Mouse (Mus musculus) sigmoid colon, adult 10 weeks (tissue): ENCODE data around the gene Olfr67. TPM values are rescaled to one million over a fixed set of nuclear protein-coding genes. Genes with fewer than 3 reads are reported as not detected.

Source experiments
- polyA plus RNA-seq: library from polyadenylated mRNA; stranded (reverse); fragments of 350-450 nt; fragmentation: Illumina TruSeq; extraction: RNeasy Lipid Tissue Mini Kit (QIAGEN cat#74804); gene quantifications from one replicate; pipeline ENCODE4 v1.2.3, GENCODE M21; 2014; ENCODE audit warnings: low read depth, low replicate concordance

The Olfr67 gene
- not detected for polyA plus RNA-seq

DNA sequence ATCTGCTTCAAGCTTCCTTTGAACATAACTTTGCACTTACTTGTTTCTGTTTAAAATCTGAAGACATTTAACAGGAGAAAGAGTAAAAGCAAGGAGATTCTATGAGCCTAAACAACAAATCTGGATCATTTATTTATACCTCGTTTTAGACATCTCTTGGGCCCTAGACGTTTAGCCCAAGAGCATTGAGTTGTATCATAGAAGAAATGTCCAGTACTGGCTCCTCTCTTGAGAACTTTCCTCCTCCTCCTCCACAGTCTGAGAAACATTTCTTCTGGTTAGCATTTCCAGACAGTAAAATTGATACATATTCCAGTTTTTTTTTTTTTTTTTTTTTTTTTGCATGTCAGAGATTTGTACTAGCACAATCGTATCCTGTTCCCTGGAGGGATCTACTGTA, at the start of gene Olfr67:
Gene Olfr67, minus strand, starts transcription at position 101 of the 400 bp plus-strand sequence.

GRCm38 (mm10) chr7:103840268-103840667, 48.6 kb upstream of the Olfr67 start, which contains the start of gene Hbb-bh2:
Hbb-bh2 (minus strand) TSS chr7:103840520.

DNA sequence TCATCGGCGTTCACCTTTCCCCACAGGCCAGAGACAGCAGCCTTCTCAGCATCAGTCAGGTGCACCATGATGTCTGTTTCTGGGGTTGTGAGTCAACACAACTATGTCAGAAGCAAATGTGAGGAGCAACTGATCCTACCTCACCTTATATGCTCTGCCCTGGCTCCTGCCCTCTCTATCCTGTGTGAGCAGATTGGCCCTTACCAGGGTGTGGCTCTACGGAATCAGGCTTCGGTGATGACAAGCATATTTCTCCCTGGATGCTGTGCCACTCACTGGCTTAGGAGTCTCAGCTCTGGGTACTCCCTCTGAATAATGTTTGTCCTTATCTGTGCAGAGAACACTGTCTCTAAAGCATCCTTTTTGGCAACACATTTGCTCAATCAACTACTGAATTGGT, 36.2 kb upstream of the Olfr67 start, which contains the start of gene Hbb-bs:
Gene Hbb-bs, minus strand, starts transcription at position 289 of the 400 bp plus-strand sequence.

GRCm38 (mm10) chr7:103813766-103814165, 22.1 kb upstream of the Olfr67 start, which contains the start of gene Hbb-bt:
Hbb-bt (minus strand) TSS chr7:103813996.

DNA sequence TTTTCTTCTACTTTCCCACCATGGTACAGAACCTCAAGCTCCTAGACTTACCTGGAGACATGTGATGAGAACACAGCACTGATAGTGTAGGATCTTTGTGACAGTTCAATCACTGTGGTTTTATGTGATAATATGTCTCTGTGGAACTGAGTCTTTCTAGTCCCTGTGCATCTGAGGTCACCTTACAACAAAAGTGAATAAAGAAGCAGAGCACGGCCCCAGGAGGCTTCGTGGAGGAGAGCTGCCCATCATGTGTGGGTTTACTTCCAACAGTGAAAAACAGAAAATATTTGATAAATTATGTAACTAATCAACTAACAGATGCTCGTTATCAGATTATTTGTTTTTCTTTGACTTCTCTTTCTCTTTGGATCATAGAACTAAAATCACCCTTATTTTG, 12.0 kb downstream of the Olfr67 start, which contains the start of gene Olfr68:
Gene Olfr68, minus strand, starts transcription at position 101 of the 400 bp plus-strand sequence.

GRCm38 (mm10) chr7:103771494-103771893, 20.1 kb downstream of the Olfr67 start, which contains the start of gene Olfr69:
Olfr69 (minus strand) TSS chr7:103771594.

GRCm38 (mm10) chr7:103757233-103757632, 34.4 kb downstream of the Olfr67 start, which contains the start of gene Olfr630:
Olfr630 (minus strand) TSS chr7:103757333.

DNA sequence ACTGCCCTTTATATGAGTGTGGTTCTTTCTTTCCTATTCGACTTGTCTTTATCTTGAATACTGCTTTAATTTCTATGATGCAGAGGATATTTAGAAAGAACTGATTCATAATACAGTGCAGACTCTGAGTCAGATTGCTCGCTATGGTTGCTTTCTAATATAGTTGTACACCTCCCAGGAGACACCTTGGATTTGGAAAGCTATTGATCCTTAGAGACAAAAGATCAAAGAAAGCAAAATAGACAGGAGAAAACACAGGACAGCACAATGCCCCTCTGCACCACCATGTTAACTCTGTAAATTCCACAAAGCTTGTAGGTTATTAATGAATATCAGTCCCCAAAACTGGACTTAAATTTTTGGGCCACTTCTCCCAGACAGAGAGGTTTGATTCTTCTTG, 46.8 kb downstream of the Olfr67 start, which contains the start of gene Olfr629:
Gene Olfr629, minus strand, starts transcription at position 101 of the 400 bp plus-strand sequence.

Other genes with a start within 250 kb of the Olfr67 start
- not detected for gene Olfr612, start 249.1 kb downstream of the Olfr67 start, polyA plus RNA-seq
- gene Olfr613, start 243.7 kb downstream of the Olfr67 start, polyA plus RNA-seq: not detected
- not detected for gene Olfr615, start 235.7 kb downstream of the Olfr67 start, polyA plus RNA-seq
- gene Olfr616, start 222.7 kb downstream of the Olfr67 start, polyA plus RNA-seq: not detected
- not detected for gene Olfr617, start 218.8 kb downstream of the Olfr67 start, polyA plus RNA-seq
- not detected for gene Olfr618, start 201.7 kb downstream of the Olfr67 start, polyA plus RNA-seq
- gene Olfr619, start 191.2 kb downstream of the Olfr67 start, polyA plus RNA-seq: not detected
- not detected for gene Olfr620, start 179.3 kb downstream of the Olfr67 start, polyA plus RNA-seq
- not detected for gene Olfr622, start 149.1 kb downstream of the Olfr67 start, polyA plus RNA-seq
- gene Olfr623, start 128.1 kb downstream of the Olfr67 start, polyA plus RNA-seq: not detected
- gene Olfr624, start 120.6 kb downstream of the Olfr67 start, polyA plus RNA-seq: 0.38 TPM
- gene Olfr625-ps1, start 109.1 kb downstream of the Olfr67 start, polyA plus RNA-seq: not detected
- gene Olfr243, start 77.2 kb downstream of the Olfr67 start, polyA plus RNA-seq: not detected
- gene Olfr628, start 61.4 kb downstream of the Olfr67 start, polyA plus RNA-seq: not detected
- not detected for gene Olfr629, start 46.9 kb downstream of the Olfr67 start, polyA plus RNA-seq
- gene Olfr630, start 34.5 kb downstream of the Olfr67 start, polyA plus RNA-seq: not detected
- gene Olfr69, start 20.2 kb downstream of the Olfr67 start, polyA plus RNA-seq: not detected
- gene Olfr68, start 12.1 kb downstream of the Olfr67 start, polyA plus RNA-seq: not detected
- gene Hbb-bt, start 22.2 kb upstream of the Olfr67 start, polyA plus RNA-seq: 7.9 TPM
- 125 TPM for gene Hbb-bs, start 36.3 kb upstream of the Olfr67 start, polyA plus RNA-seq
- gene Hbb-bh2, start 48.7 kb upstream of the Olfr67 start, polyA plus RNA-seq: not detected
- gene Hbb-bh1, start 51.3 kb upstream of the Olfr67 start, polyA plus RNA-seq: not detected
- not detected for gene Hbb-y, start 61.4 kb upstream of the Olfr67 start, polyA plus RNA-seq
- gene Olfr66, start 94.4 kb upstream of the Olfr67 start, polyA plus RNA-seq: not detected
- gene Olfr64, start 102.7 kb upstream of the Olfr67 start, polyA plus RNA-seq: not detected
- gene Olfr65, start 111.7 kb upstream of the Olfr67 start, polyA plus RNA-seq: not detected
- not detected for gene Olfr631, start 137.0 kb upstream of the Olfr67 start, polyA plus RNA-seq
- gene Olfr632, start 142.5 kb upstream of the Olfr67 start, polyA plus RNA-seq: not detected
- not detected for gene Olfr633, start 152.6 kb upstream of the Olfr67 start, polyA plus RNA-seq
- not detected for gene Olfr635, start 179.3 kb upstream of the Olfr67 start, polyA plus RNA-seq
- not detected for gene Olfr638, start 206.9 kb upstream of the Olfr67 start, polyA plus RNA-seq
- not detected for gene Olfr639, start 225.5 kb upstream of the Olfr67 start, polyA plus RNA-seq
- gene Olfr640, start 233.8 kb upstream of the Olfr67 start, polyA plus RNA-seq: not detected
- not detected for gene Olfr641, start 243.6 kb upstream of the Olfr67 start, polyA plus RNA-seq